Mouse (Mus musculus) bone marrow macrophage, adult 2 months (primary cell): ENCODE measurements at regions not wholly inside any gene's neighbourhood (a gene's known extent, or its start where the extent isn't known, plus 50 kb on each side); places are given as distances from the start of the nearest gene placed in this dataset.

ENCODE experiments used
- CTCF ChIP-seq: IDR thresholded peaks from 2 replicates; pipeline ENCODE4 v1.5.1; 2012; ENCODE audit warnings: low read depth, mild to moderate bottlenecking, low read length, moderate library complexity
- POLR2A ChIP-seq: IDR thresholded peaks from 2 replicates; pipeline ENCODE4 v1.6.1; 2012; ENCODE audit warnings: mild to moderate bottlenecking, low read depth, low read length, borderline replicate concordance

DNA sequence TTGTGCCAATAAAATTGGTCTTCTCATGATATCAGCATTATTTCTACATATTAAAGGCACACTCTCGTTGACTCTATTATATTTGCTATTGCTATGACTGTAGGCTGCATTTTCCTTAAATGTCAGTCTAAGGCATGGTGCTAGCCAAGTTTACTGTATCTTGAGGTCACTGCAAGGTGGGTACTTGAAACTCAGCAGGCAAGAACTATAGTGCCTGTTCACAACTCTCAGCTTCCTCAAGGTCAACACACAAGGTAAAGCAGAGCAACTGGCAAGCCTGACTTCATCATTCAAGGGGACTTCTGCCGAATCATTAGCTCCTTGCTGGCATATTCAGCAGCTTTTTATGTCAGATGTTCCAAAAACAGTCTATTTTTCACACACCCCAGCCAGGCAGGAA lies 667.1 kb upstream of the B3galt2 start:
- TF ChIP-seq CTCF (no peak), POLR2A (no peak)
